Mouse (Mus musculus): ENCODE data around the gene Fmnl1. TPM values are rescaled to one million over a fixed set of nuclear protein-coding genes. Genes with fewer than 3 reads are reported as not detected.

The Fmnl1 gene
- total RNA-seq, 4 experiments from 2014 or later, result 2.2 to 3.9 (median 3.5) TPM

DNA sequence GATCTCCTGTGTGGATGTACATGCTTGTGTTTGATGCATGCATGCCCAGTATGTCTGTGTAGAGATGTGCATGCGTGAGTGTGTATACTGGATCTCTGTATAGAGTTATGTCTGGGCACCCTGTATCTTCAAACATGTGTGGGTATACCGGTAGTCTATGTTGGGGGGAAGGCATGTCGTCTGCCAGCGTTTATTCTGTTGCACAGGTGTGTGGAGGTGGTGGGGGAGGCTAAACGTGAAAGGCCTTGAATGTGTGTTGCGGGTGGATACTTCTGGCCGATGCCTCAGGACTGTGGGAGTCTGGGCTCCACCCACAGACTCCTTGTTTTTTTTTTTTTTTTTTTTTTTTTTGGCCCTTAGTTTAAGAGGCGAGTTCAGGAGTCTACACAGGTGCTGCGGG, 10.4 kb downstream of the Fmnl1 start:
- DNase-seq (ENCODE audit: low spot score in 2 of 2), result peak in 1 of 2 experiments; percentile 1

DNA sequence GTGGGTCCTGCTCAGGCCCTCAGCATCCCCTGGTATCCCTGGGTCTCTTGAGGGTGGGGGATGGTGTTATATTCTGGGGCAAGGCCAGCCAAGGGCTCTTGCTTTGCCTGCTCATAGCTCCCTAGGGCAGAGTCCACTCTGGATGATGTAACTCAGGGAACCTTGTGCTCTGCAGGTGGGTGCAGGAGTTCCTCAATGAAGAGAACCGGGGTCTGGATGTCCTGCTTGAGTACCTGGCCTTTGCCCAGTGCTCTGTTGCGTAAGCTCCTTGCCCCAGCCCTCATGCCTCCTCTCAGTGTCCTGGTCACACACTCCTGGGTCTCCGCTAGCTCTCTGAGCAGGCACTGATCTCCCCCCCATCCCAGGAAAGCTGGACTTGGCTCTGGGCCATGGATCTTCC, 11.0 kb downstream of the Fmnl1 start:
- peak in 1 of 2 experiments; percentile 2 for DNase-seq (ENCODE audit: low spot score in 2 of 2)

DNA sequence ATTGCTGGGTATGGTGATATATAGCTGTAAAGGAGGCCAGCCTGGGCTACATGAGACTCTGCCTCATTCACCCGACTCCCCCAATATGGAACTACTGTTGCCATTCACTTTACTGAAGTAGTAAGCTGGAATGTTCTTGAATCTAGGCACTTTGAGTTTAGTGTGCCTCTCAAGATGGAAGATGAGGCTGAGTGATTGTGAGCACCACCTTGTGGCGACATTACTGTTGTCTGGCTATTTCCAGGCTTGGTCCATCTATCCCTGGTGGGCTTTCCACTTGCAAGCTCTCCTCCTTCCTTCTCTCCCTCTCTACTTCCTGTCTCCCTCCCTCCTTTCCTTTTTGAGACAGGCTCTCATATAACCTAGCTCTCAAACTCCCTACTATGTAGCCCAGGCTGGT, 14.0 kb downstream of the Fmnl1 start:
- DNase-seq (ENCODE audit: low spot score in 2 of 2), result peak in 1 of 2 experiments; percentile 4

DNA sequence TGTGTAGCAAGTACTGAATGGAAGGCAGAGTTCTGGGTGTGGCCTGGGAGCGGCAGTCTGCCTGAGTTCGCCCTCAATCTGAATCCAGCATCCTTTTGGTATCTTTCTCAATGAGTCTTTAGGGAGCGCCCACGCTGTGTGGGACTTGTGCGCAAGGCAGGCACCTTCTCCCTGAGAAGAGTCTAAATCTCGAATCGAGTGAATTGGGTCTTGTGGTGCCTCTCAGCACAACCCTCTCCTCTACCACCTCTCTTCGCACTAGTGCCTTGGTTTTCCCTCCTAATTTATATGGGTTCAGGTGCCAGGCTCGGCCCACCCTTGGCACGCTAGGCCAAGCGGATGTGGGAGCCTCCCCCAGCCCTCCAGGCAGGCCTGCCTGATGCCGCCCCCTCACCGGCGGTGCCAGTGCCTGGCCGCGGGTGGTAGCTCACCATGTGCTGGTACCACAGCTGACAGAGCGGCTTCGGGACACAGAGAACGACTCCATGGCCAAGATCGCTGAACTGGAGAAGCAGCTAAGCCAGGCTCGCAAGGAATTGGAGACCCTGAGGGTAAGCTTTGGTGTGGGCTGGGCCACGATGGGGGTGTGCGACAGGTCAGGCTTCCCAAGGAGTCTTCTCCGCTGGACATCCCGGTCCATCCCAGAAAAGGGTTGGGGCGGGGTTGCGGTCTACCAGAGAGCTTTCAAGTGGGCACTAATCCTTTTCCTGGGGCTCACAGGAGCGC, 21.5 kb downstream of the Fmnl1 start:
- no peak for DNase-seq (ENCODE audit: low spot score in 2 of 2)

DNA sequence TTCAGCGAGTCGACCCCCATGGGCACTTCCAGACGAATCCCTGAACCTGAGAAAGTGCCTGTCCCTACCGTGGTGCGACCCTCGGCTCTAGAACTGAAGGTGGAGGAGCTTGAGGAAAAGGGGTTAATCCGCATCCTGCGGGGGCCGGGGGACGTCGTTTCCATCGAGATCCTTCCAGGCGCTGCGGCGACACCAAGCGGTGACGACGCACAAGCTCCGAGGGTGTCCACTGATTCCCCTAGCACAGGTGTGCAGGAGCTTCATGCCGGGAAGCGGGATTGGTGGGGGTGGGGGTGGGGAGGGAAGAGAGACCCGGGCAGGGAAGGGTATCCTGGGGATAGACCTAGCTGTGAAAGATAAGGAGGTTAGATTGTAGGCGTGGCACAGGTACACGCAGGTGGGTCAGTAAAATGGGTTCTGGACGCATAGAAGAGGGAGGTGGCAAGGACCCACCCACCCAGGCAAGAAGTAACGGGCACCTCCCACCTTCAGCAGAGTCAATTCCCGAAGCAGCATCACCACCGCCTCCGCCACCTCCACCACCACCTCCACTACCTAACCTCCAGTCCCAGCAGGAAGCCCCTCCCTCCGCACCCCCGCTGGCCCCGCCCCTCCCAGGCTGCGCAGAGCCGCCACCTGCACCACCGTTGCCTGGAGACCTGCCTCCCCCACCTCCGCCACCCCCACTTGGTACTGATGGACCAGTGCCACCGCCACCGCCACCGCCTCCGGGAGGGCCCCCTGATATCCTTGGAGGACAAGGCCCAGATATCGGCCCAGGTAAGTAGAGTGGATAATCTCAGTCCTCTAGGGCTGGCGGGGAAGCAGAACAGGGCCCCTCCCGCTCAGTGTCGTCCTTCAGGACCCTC, 22.3 kb downstream of the Fmnl1 start:
- no peak for DNase-seq (ENCODE audit: low spot score in 2 of 2)

DNA sequence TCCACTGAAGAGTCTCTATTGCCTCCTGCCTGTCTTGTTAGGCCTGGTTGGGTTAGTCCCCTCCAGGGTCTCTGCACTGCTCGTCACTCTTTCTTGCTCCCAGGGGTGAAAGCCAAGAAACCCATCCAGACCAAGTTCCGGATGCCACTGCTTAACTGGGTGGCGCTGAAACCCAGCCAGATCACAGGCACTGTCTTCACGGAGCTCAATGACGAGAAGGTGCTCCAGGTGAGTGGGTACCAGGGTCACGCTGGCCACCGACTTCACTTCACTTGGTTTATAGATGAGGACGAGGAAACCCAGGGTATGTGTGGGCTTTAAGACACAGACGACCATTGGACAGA, 22.9 kb downstream of the Fmnl1 start:
- DNase-seq (ENCODE audit: low spot score in 2 of 2), result no peak

DNA sequence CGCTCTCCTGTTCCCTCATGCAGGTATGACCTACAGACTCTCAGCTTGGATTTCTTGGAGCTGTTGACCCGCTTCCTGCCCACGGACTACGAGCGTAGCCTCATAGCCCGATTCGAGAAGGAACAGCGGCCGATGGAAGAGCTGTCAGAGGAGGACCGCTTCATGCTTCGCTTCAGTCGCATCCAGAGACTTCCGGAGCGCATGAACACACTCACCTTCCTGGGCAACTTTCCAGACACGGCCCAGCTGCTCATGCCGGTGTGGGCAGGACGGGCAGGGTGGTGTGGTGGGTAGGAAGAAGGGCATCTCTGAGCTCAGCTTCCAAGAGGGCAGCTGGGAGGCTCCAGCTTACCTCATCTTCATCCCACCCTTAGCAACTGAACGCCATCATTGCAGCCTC, 24.3 kb downstream of the Fmnl1 start:
- DNase-seq (ENCODE audit: low spot score in 2 of 2), result no peak

DNA sequence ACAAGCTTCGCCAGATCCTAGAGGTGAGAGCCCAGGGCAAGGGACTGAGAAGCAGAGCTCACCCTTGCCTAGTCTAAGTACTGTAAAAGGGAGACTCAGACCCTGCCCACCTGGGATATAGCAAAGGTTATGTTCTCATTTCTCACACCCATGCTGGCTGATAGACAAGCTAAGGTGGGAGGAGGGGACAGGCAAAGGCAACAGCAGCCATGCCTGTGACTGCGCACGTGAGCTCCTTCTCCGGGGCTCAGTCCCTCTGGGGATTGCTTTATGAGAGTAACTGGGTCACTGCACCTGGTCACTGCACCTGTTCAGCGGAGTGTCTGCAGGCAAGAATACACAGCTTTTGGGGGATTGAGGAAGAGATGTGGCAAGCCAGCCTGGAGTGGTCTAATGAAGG, 24.7 kb downstream of the Fmnl1 start:
- no peak for DNase-seq (ENCODE audit: low spot score in 2 of 2)

DNA sequence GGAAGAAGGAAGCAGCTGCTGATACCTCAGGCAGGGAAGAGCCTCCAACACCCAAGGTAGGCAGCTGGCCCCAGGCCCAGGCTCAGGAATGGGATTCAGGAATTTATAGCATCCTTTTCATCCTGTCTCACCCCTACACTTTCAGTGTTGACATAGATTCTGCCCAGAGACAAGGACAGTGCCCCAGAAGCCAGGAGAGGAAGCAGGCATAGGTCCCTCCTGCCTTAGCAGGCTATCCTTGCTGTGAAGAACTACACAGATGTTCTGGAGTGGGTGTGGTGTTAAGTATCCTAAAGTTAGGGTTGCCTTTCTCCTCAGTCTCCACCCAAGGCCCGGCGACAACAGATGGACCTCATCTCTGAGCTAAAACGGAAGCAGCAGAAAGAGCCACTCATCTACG, 26.4 kb downstream of the Fmnl1 start:
- DNase-seq (ENCODE audit: low spot score in 2 of 2), result no peak

DNA sequence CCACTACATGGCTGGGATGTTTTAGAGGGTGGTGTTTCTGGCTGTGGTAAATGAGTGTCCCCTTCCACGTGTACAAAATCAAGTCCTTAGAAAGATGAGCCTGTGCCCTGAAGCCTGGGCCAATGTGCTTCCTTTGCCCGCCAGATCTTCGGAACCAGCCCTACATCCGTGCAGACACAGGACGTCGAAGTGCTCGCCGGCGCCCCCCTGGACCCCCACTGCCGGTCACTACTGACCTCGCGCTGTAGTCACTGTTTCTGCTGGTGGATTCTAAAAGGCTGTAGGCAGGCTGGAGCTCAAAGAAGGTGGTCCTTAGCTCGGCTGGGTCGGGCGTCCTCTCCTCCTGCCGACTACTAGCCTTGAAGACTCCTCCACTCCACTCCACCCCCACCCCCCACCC, 27.4 kb downstream of the Fmnl1 start:
- no peak for DNase-seq (ENCODE audit: low spot score in 2 of 2)

DNA sequence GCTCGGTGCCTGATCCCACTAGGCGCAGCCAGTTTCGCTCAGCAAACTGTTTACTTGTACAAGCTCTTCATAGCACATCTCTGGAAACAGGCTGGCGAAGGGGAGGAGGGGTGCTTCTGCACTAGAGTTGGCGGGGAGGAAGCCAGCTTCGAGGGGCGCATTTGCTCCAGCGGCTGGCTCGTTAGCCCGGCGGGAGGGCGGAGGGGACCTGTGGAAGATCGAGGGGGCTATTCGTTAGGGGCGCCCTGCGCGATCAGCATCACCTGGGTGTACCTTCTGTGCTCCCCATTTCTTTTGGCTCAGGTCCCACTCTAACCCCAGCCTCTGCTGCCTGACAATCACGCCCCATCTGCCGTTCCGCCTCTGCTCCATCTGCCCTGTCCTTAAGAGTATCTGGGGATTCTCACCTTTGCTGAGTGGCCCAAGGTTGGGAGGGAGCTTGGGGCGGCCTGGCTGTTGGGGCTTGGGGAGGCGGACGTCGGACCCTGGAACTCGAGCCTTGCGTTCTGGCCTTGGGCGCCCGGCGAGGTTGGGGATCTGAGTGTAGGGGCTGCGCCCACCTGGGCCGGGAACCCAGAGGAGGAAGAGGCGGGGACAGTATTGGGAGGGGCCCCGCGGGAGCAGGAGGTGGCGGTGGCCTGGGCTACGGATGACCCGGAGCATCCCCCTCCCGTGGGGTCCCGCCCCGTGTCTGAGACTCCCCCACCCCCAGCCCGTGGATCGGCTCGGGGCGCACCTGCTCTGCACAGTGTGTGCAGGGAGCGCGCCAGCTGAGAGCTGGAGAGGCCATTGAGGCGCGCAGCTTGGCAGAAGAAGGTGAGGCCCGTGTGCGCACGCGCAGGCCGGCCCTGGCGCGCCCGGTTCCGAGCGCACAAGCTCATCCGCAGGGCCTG, 28.2 kb downstream of the Fmnl1 start:
- DNase-seq (ENCODE audit: low spot score in 2 of 2), result peak in 1 of 2 experiments; percentile 34

DNA sequence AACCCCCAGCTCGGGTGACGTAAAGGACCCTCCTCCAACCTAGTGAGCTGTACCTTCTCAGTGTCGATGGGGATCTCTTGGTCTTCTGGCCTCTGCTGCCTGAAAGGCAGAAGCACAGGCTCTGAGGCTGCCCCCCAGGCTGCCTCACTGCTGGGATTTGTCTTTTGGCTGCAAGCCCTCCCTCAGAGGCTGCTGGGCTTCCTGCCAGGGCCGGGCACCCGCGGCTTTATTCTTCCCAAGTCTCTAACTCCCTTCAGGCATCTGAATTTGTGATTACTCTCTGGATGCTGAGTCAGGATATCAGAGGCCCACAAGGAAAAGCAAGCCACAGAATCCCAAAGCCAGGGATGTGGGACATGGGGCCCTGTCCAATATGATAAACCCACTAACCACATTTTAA, 30.8 kb downstream of the Fmnl1 start:
- DNase-seq (ENCODE audit: low spot score in 2 of 2), result no peak

DNA sequence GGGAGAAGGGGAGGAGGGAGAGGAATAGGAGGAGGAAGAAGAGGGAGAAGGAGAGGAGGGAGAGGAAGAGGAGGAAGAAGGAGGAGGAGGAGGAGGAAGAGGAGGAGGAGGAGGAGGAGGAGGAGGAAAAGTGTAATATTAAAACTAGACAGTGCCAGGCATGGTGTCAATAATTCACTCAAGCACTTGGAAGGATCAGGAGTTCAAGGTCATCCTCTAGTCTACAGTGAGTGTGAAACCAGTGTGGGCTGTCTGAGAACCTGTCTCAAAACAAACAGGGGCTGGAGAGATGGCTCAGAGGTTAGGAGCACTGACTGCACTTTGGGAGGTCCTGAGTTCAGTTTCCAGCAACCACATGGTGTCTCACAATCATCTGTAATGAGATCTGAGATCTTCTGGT, 31.5 kb downstream of the Fmnl1 start:
- no peak for DNase-seq (ENCODE audit: low spot score in 2 of 2)

DNA sequence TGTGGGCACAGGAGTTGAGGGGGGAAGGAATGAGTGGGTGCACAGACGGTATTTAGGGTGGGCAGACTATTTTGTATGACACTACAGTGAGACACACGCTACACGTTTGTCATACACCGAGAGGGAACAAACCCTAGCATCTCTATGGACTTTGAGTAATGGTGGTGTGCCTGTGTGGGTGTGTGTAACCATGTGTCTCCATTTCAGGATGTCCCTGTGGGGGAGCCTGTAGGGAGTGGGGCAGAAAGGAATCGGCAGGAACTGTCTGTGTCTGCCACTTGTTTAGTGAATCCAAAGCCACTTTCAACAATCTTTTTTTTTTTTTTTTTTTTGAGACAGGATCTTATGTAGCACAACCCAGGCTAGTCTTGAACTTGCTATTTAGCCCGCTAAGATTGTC, 35.3 kb downstream of the Fmnl1 start:
- no peak for DNase-seq (ENCODE audit: low spot score in 2 of 2)

DNA sequence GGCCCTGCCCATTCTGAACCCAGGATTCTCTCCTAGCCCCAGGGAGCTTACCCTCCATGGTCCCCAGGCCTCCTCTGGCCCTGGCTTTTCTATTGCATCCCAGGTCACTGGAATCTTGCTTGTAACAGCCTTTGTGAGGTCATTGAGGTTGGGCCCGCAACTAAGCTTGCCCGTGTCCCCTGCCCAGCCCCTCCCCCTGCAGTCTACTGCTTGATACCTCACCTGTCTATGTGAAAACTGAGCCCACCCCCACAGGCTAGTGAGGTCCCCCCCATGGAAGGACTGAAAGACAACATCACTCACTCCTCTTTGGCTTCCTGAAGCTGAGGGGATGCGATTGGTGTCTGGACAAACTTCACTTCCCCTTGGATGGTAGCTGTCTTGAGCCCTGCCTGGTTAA, 37.6 kb downstream of the Fmnl1 start, which contains the start of gene 1700023F06Rik:
Gene 1700023F06Rik (minus strand): TSS at position 101 of the 400 bp plus-strand sequence.
- no peak for DNase-seq (ENCODE audit: low spot score in 2 of 2)

DNA sequence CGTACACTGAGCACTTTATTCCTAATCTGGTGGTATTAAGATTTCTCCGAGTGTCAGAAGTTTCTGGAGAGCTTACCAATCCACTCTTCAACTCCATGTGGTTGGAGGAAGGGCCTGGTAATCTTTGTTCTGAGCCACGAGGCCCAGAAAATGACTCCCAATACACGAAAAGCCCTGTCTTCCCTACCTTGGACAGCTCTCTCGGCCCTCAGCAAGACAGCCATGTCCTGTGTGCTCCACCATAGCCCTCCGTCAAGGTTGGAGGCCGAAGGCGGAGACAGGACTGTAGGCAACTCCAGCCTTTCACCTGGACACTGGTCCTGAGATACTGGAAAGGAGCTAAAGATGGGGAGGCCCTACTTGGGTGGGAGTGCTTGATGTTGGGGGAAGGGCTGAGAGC, 39.4 kb downstream of the Fmnl1 start:
- DNase-seq (ENCODE audit: low spot score in 2 of 2), result no peak

DNA sequence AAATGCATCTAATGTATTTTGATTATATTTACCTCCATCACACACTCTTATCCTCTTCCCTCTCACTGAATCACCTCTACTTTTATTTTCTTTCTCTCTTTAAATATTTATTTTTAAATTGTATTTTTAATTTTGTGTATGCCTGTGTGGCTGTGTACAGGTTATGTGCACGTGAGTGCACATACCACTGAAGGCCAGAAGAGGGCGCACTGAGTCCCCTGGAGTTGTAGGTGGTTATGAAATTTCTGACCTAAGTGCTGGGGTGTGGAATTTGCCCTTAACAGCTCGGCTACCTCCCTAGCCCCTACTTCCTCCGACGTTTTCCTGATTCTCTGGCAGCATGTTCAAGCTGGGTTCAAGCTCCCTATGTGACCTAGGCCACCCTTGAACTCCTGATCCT, 42.8 kb downstream of the Fmnl1 start:
- DNase-seq (ENCODE audit: low spot score in 2 of 2), result no peak

DNA sequence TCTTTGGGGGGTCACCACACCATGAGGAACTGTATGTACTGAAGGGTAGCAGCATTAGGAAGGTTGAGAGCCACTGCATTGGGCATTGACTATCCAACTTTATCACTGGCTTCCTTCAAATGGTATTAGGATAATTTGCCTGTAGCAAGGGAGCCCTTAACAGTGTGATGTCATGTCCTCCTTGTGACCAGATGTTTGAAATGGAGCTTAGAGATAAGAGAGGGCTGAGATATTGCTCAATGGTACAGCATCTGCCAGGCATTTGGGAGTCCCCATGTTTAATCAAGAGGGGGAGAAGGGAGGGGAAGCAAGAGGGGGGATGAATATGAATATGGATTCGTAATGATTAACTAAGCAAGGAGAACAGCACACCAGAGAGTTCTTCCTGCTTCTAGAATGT, 44.4 kb downstream of the Fmnl1 start:
- DNase-seq (ENCODE audit: low spot score in 2 of 2), result no peak

DNA sequence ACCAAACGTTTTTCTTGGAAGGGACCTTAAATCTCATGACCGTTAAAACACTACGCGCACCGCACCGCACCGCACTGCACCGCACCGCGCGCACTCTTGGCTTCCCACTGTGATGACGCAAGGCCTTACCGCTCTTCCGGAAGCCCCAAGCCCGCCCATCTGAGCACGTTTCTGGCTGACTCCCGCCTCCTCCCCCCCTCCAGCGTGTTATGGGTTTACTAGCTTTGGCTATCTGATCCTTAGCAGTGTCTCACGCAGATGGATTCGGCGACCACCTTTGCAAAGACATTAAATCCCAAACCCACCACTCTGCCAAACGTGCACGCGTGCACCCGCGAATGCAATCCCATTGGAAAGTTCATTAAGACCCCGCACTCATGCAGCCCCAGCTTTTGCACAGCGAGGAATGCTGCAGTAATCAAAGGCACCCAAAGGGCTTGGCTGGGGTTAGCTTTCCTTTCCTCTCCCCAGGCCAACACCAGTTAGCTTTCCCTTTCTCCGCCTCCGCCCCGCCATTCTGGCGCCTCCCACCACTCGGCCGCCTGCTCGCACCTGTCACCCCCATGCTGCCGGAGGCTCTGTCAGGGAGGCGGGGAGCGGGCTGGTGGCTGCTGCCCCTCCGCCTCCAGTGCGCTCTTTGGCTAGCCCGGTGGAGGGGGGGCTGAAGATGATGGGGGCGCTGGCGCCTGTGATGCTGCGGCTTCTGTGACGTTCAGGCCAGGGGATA, 47.0 kb downstream of the Fmnl1 start, which contains the start of gene Spata32:
Gene Spata32 (minus strand): TSS at position 643 of the 727 bp plus-strand sequence.
- peak in 1 of 2 experiments; percentile 30 for DNase-seq (ENCODE audit: low spot score in 2 of 2)

DNA sequence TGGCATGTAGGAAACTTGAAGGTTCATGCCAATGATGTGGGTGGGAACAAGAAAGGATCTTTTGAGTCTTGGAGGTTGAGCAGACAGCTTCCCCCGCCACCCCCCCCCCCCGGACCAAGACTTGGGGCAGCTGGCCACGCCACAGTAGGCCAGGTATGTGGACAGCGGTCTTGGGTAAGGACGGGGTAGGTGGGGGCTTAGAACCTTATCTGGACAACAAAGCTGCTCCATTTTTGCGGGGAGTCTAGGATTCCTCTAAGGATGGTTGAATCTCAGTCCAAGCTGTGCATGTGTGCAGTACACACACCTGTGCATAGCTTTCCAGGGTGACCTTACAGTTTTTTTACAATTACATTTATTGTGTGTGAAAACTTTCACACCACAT, 47.6 kb downstream of the Fmnl1 start:
- no peak for DNase-seq (ENCODE audit: low spot score in 2 of 2)

DNA sequence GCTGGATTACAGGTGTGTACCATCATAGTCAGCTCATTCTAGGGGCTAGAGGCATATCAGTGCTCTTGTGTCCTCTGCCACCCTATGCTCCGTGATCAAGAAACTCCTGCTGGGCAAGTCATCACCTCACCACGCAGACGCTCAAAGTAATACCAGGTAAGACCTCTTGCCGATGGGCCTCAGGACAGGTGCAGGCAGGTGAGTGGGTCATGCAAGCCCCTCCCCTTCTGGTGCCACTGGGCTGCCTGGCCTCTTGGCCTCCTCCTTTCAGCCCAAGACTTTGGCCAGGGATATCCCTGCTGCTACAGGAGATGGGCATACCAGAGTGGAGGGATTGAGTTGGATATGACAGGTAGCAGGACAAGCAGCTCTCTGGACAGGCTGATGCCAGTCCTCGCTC, 48.4 kb downstream of the Fmnl1 start:
- DNase-seq (ENCODE audit: low spot score in 2 of 2), result no peak

All from gastrocnemius, adult 8-10 months (tissue).